Mouse (Mus musculus) neural tube, embryonic 12.5 days (tissue): ENCODE measurements around the gene H2al1b. TPM values are rescaled to one million over a fixed set of nuclear protein-coding genes. Genes with fewer than 3 reads are reported as not detected.
"Not testable (repeated sequence)": the region's sequence is repeated elsewhere in the genome, so short reads cannot be mapped to it uniquely, and the experiment has no call there.

Experiments used
- ATAC-seq: fragments of 200-750 bp; cut with Nextera tagmentation; 2 replicates; pipeline ENCODE4 v1.8.0; 2017; ENCODE audit warnings: low read depth, mild to moderate bottlenecking, moderate TSS enrichment, moderate library complexity; ENCODE audit not compliant: low FRiP score
- H3K27ac ChIP-seq: fragments of 300-500 bp; sonication (generic); 2 replicates; pipeline ENCODE4 v1.5.1; 2016
- H3K27me3 ChIP-seq: fragments of 300-500 bp; sonication (generic); replicated peaks from 2 replicates; pipeline ENCODE4 v1.6.1; 2016; ENCODE audit warnings: mild to moderate bottlenecking
- H3K36me3 ChIP-seq: fragments of 300-500 bp; sonication (generic); 2 replicates; pipeline ENCODE4 v1.6.1; 2016; ENCODE audit warnings: mild to moderate bottlenecking
- H3K4me1 ChIP-seq: fragments of 300-500 bp; sonication (generic); 2 replicates; pipeline ENCODE4 v1.6.1; 2016
- H3K4me2 ChIP-seq: fragments of 300-500 bp; sonication (generic); replicated peaks from 2 replicates; pipeline ENCODE4 v1.6.1; 2016; ENCODE audit warnings: mild to moderate bottlenecking
- H3K4me3 ChIP-seq: fragments of 300-500 bp; sonication (generic); 2 replicates; pipeline ENCODE4 v1.5.1; 2016
- H3K9ac ChIP-seq: fragments of 300-500 bp; sonication (generic); 2 replicates; pipeline ENCODE4 v1.6.1; 2016; ENCODE audit warnings: mild to moderate bottlenecking
- H3K9me3 ChIP-seq: fragments of 300-500 bp; sonication (generic); 2 replicates; pipeline ENCODE4 v1.6.1; 2016; ENCODE audit warnings: mild to moderate bottlenecking
- WGBS: fragments of 180-500 bp; shearing (Covaris S2); methylation state at CpG from one replicate; pipeline ENCODE4 v1.1.7; 2016; 5-methylcytosine and 5-hydroxymethylcytosine counted together
- polyA plus RNA-seq: library from polyadenylated mRNA; unstranded; fragments of >200 nt; fragmentation: Nextera tagmentation; extraction: Ambion mirVana; gene quantifications from 2 replicates; pipeline ENCODE4 v1.2.1, GENCODE M21; 2016

H2al1b gene
- not detected in 2 replicates for polyA plus RNA-seq

DNA sequence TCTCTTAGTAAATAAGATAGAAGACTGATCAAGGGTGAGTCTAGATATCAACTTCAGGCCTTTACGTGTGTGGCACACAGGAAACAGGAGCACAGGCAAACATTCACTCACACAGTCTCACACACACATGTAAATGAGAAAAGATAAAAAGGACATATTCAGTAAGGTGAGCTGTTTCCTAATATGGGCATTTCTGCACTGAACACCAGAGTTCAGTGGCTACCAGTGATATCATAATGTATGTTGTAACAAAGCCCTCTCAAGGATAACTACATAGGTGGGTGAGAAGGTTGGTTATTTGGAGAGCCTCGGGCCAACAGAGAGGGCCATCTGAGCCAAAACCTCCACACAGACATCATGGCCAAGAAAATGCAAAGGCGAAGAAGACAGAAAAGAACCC lies at the start of gene H2al1b:
Gene H2al1b, plus strand, starts transcription at position 301 of the 400 bp plus-strand sequence.
- H3K9me3 ChIP-seq, H3K27ac ChIP-seq, H3K4me2 ChIP-seq, H3K27me3 ChIP-seq, H3K36me3 ChIP-seq, H3K4me3 ChIP-seq, H3K9ac ChIP-seq, H3K4me1 ChIP-seq, ATAC-seq: not testable (repeated sequence)
- WGBS, result 91% methylated on average over 1 of the region's 3 CpGs

DNA sequence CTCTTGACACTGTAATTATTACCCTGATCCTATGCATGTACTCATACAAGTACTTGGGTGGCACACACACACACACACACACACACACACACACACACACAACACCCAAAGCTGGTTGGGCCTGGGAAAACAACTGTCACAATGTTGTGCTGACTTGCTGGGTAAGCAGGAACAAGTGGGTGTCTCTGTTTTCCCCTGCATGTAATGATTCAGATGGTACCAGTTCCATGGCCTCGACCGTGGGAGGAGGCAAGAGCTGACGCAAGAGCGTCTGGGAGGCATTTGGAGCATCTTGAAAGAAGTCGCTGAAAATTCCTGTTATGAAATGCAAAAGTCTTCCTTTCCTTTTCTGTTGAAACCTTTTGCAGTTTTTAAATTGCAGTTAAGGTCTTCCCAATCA lies 48.2 kb upstream of the H2al1b start:
- Histone ChIP-seq H3K4me1 (no peaks in the 10 kb centered on the region), H3K9me3 (no peaks in the 10 kb centered on the region), H3K27me3 (no peaks in the 10 kb centered on the region), H3K36me3 (no peaks in the 10 kb centered on the region), H3K9ac (no peak overlapping the region), H3K27ac (no peak overlapping the region), H3K4me3 (no peak overlapping the region), H3K4me2 (no peak overlapping the region)
- WGBS, result 79% methylated on average over 5 of the region's 5 CpGs
- no peak for ATAC-seq

DNA sequence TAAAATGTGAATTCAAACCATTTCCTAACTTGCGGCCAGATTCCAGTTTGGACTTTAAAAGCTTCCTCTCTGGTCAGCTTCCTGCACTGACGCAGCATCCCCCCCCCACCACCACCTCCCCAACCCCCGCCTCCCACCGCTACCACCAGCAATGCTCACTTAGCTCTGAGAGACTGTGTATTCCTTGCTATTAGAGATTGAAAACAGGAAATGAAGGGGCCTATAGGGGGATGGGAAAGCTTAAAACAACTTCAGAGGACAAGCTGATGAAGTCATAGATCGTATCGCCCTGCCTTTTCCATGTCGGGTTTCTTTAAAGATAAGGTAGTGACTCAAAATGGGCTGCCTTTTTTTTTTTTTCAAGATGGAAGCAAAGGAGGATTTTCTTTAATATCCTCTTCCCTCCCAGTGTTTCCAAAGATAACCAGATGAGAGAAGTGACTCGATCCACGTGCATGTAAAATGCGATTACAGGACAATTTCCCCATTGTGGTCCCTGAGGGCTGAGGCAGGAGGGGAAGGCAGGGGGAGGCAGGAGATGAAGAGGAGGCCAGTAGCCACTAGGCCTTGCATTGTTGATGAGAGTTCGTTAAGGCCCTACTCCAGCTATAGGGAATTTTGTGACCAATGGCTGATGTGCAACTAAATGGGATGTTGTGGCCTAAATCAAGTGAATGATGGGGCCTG lies 47.6 kb upstream of the H2al1b start:
- no peak for ATAC-seq

DNA sequence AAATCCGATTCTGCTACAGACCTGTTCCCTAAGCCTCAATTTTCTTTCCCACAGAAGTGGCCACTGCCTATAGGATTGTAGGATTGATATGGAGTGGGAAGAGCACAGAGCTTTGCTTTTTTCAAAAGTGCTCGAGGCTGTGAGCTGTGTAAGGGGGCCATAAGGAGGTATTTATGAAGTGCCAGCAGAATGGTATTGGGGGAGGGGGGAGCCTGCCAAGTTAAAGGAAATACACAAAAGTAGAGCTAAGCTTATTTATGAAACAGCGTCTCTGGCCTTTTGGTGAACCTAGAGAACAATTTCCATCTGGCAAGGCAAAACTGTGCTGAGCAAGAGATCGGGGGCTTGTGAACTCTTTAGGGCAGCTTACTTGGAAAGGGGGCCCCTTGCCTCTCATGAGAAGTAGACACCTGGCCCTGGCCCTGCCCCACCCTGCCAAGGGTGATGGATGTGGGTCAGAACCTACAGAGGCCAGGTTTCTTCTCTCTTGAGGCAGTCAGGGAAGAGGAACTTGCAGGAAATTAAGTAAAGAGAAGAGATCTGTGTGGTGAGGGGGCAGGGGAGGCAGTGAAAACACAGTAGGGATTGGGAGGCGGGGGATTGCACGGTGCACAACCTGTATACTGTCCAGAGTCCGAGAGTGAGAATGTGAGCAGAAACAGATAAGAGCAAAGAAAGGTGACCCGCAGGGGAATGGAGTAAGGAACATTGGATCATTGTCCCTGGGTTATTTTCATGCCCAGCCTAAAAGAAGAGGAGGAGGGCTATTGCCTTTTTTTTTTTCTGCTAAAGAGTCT lies 46.5 kb upstream of the H2al1b start:
- H3K27me3 ChIP-seq, result no peaks in the 10 kb centered on the region
- no peak for ATAC-seq
- H3K27ac ChIP-seq, result no peak overlapping the region
- no peaks in the 10 kb centered on the region for H3K4me1 ChIP-seq
- no peaks in the 10 kb centered on the region for H3K36me3 ChIP-seq
- 57% methylated on average over 8 of the region's 8 CpGs for WGBS
- no peak overlapping the region for H3K9ac ChIP-seq
- no peak overlapping the region for H3K4me2 ChIP-seq
- H3K9me3 ChIP-seq, result no peaks in the 10 kb centered on the region
- no peak overlapping the region for H3K4me3 ChIP-seq

More for the DNA sequence above, 47.6 kb upstream of the H2al1b start:
- Histone ChIP-seq H3K4me3 (no peak overlapping the region), H3K4me2 (no peak overlapping the region), H3K9me3 (no peaks in the 10 kb centered on the region), H3K27me3 (no peaks in the 10 kb centered on the region), H3K27ac (no peak overlapping the region), H3K9ac (no peak overlapping the region), H3K4me1 (no peaks in the 10 kb centered on the region), H3K36me3 (no peaks in the 10 kb centered on the region)
- WGBS, result 60% methylated on average over 11 of the region's 11 CpGs

DNA sequence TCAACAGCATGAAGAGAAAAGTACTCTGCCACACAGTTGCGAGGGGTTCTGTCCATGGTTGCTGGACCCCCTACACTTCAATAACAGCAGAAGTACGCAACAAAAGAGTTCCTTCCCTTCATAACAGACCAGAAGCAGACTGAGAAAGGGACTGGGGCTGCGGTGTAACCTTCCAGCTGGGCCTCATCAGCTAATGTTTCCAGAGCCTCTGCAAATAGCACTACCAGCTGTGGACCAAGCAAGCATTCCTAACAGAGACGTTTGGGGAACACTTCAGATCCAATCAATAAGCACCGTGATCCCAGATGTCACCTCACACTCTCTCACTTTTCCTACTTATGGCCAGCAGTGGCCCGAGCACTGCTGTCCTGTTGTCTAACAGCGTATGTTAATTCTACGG lies 37.3 kb upstream of the H2al1b start:
- no peak overlapping the region for H3K4me2 ChIP-seq

DNA sequence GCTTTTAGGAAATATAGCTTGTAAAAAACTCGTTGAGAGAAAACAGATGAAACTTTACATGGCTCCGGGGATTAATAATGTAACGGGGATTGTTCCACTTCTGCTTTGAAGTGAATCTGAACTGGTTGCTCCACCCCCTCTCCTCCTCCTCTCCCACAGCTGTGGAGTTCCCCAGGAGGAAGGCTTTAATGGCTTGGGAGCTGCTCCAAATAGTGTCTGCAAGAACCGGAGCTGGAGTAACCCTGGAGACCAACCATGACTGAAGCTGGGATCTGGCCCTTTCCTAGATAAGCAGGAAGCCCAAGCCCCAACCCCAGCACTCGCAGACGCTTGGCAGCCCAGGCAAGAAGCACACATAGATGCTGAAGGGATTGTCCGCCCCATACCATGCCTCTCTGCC lies 34.4 kb upstream of the H2al1b start:
- H3K9me3 ChIP-seq, result no peaks in the 10 kb centered on the region
- ATAC-seq, result no peak
- H3K27ac ChIP-seq, result no peak overlapping the region
- 60% methylated on average over 7 of the region's 7 CpGs for WGBS
- no peaks in the 10 kb centered on the region for H3K27me3 ChIP-seq
- no peaks in the 10 kb centered on the region for H3K36me3 ChIP-seq
- no peaks in the 10 kb centered on the region for H3K4me1 ChIP-seq
- H3K9ac ChIP-seq, result no peak overlapping the region
- H3K4me2 ChIP-seq, result no peak overlapping the region
- no peak overlapping the region for H3K4me3 ChIP-seq

More for the DNA sequence above, 37.3 kb upstream of the H2al1b start:
- Histone ChIP-seq H3K36me3 (no peaks in the 10 kb centered on the region), H3K4me1 (no peaks in the 10 kb centered on the region), H3K27me3 (no peaks in the 10 kb centered on the region), H3K9ac (no peak overlapping the region), H3K9me3 (no peaks in the 10 kb centered on the region), H3K27ac (no peak overlapping the region), H3K4me3 (no peak overlapping the region)
- 75% methylated on average over 8 of the region's 8 CpGs for WGBS
- no peak for ATAC-seq

DNA sequence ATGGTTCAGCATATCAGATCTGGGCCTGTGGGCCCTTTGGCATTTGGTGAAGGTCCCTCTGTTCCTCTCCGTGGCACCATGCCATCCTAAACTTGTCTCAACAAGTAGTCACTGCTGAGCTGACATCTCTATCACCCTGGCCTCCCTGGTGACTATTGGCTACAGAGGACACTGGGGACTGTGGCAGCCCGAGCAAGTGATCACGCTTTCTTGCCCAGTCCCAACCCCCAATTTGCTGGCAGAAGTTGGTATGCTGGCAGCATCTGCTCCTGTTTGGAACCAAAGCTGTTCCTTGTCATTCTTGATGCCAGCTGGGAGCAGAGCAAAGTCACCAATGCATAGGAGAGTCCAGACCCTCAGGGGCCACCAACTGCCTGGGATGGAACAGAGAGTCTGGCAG lies 33.2 kb upstream of the H2al1b start:
- H3K4me2 ChIP-seq, result no peak overlapping the region
- H3K9ac ChIP-seq, result no peak overlapping the region
- no peaks in the 10 kb centered on the region for H3K4me1 ChIP-seq
- H3K36me3 ChIP-seq, result no peaks in the 10 kb centered on the region
- no peaks in the 10 kb centered on the region for H3K27me3 ChIP-seq
- no peak for ATAC-seq
- no peaks in the 10 kb centered on the region for H3K9me3 ChIP-seq
- H3K27ac ChIP-seq, result no peak overlapping the region
- WGBS, result 85% methylated on average over 3 of the region's 3 CpGs
- no peak overlapping the region for H3K4me3 ChIP-seq

DNA sequence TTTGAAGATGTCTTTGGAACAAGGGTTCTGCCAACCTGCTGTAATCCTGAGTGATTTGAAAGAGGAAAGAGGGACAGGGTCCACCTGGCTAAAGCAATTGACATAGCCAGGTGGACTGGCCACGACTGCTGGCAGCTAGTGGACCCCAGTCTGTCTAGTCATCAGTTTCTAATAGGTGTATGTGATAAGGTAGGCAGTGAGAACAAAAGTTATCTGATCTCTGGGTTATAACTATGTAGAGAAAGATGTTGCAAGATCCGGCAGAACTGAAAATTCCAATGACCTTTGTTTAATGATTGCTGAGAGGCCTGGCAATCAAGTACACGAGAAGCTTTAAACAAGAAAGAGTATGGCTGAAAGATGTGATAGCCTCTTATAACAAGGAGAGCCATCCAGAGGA lies 29.0 kb upstream of the H2al1b start:
- ATAC-seq, result no peak
- no peaks in the 10 kb centered on the region for H3K9me3 ChIP-seq

DNA sequence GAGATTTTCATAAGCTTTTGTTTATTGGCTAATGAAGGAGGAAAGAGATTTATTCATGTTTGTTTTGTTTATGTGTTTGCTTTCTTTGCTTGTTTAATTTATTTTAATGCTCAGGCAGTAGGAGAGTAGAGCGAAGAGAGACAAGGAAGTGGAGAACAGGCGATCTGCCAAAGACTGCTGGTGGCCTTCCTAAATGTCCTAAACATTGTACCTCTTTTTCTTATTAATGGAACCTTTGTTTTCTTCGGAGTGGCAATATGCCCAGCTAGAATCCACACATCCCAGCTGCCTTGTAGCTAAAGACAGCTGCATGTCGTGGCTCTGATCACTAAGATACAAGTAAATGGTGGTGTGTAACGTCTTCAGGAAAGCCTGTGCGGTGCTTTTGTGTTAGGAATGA lies 25.1 kb upstream of the H2al1b start:
- Histone ChIP-seq H3K4me3 (no peak overlapping the region), H3K9me3 (no peaks in the 10 kb centered on the region), H3K27ac (no peak overlapping the region), H3K4me2 (no peak overlapping the region), H3K4me1 (no peaks in the 10 kb centered on the region), H3K36me3 (no peaks in the 10 kb centered on the region), H3K9ac (no peak overlapping the region), H3K27me3 (no peaks in the 10 kb centered on the region)
- WGBS, result 85% methylated on average over 6 of the region's 6 CpGs
- no peak for ATAC-seq

More for the DNA sequence above, 29.0 kb upstream of the H2al1b start:
- H3K36me3 ChIP-seq, result no peaks in the 10 kb centered on the region
- no peak overlapping the region for H3K4me2 ChIP-seq
- WGBS, result 76% methylated on average over 3 of the region's 3 CpGs
- no peak overlapping the region for H3K4me3 ChIP-seq
- H3K27me3 ChIP-seq, result no peaks in the 10 kb centered on the region
- H3K27ac ChIP-seq, result no peak overlapping the region
- H3K9ac ChIP-seq, result no peak overlapping the region
- no peaks in the 10 kb centered on the region for H3K4me1 ChIP-seq

DNA sequence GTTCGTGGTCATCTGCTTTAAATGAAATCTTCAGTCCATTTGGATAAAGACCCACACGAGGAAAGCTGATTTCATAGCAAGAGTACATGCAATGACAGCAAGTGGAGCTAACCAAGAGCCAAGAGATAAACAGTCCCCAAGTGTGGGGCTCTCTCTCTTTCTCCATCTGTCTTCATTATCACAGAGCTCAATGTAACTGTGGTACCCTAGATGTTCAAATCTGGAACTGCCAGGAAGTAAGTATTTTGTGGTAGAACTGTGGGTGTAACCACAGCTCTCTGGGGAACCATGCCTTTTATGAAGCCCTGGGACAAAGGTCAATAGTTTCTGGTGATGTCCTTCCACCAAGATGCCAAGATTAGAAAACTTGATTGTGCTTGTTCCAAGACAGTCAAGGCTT lies 21.5 kb upstream of the H2al1b start:
- no peak overlapping the region for H3K4me3 ChIP-seq
- no peaks in the 10 kb centered on the region for H3K27me3 ChIP-seq
- WGBS, result 73% methylated on average over 2 of the region's 2 CpGs
- no peaks in the 10 kb centered on the region for H3K9me3 ChIP-seq
- no peak for ATAC-seq
- no peak overlapping the region for H3K4me2 ChIP-seq
- no peaks in the 10 kb centered on the region for H3K4me1 ChIP-seq
- no peaks in the 10 kb centered on the region for H3K36me3 ChIP-seq
- H3K9ac ChIP-seq, result no peak overlapping the region
- no peak overlapping the region for H3K27ac ChIP-seq

DNA sequence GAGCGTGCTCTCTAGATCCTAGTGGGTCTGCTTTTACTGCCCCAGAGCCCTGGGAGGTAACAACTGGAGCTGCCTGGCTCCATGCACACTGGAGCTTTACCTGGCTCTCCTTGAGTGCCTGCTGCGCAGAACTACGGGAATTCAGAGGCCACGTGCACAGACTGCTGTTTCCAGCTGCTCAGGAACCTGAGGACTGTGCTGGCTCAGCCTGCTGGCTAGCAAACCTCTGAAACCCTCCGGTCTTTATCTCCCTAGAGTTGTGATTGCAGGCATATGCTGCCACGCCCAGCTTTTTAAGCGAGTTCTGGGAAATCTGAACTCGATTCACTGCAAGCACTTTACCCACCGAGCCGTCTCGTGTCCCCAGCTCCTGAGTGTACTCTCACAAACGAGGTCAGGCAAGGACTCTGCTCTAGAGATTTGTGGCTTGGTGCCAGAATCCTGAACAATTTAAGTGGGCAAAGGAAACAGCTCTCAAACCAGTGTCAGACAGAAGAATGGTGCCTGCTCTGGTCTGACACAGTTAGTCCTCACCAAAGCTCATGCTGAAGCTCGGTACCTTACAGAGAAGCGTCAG lies 13.8 kb upstream of the H2al1b start:
- Histone ChIP-seq H3K9me3 (no peaks in the 10 kb centered on the region), H3K27ac (no peak overlapping the region), H3K4me3 (no peak overlapping the region), H3K36me3 (no peaks in the 10 kb centered on the region), H3K4me1 (no peaks in the 10 kb centered on the region), H3K4me2 (no peak overlapping the region), H3K9ac (no peak overlapping the region), H3K27me3 (no peaks in the 10 kb centered on the region)
- WGBS, result 83% methylated on average over 14 of the region's 14 CpGs
- no peak for ATAC-seq

DNA sequence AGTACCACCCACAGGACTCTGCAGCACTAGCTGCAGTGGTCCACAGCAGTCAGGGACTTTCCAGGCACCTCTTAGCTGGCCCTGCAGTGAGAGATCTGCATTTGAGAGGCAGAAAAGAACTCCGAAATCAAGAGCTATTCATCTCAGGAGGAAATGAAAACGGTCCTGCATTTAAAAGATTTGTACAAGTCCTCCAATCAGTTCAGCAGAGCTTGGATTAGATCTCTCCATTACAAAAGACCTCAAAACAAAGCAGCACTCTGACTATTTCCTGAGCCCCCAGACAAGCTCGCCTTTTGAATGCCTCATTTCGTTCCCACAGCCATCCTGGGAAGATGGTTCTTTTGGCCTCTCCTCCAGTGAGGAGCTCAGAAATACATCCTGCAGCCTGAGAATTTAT lies 13.0 kb upstream of the H2al1b start:
- Histone ChIP-seq H3K4me3 (no peak overlapping the region), H3K9me3 (no peaks in the 10 kb centered on the region), H3K9ac (no peak overlapping the region), H3K27ac (no peak overlapping the region), H3K4me2 (no peak overlapping the region), H3K4me1 (no peaks in the 10 kb centered on the region), H3K27me3 (no peaks in the 10 kb centered on the region), H3K36me3 (no peaks in the 10 kb centered on the region)
- no peak for ATAC-seq
- 64% methylated on average over 4 of the region's 4 CpGs for WGBS
